Mouse (Mus musculus) embryonic facial prominence, embryonic 14.5 days (tissue): ENCODE results near the gene Reg4. TPM values are rescaled to one million over a fixed set of nuclear protein-coding genes. Genes with fewer than 3 reads are reported as not detected.

Source experiments
- ATAC-seq: fragments of 200-750 bp; cut with Nextera tagmentation; 2 replicates; pipeline ENCODE4 v1.8.0; 2017; ENCODE audit warnings: low read depth, moderate number of reproducible peaks, moderate TSS enrichment
- DNase-seq: peaks from one replicate; pipeline ENCODE4 v3.0.0-alpha.2; 2015; ENCODE audit warnings: low spot score
- H3K27ac ChIP-seq: fragments of 300-500 bp; sonication (generic); replicated peaks from 2 replicates; pipeline ENCODE4 v1.5.1; 2014; ENCODE audit warnings: low read depth, mild to moderate bottlenecking, low read length, moderate library complexity
- H3K27me3 ChIP-seq: fragments of 300-500 bp; sonication (generic); replicated peaks from 2 replicates; pipeline ENCODE4 v1.6.1; 2014; ENCODE audit warnings: low read length; ENCODE audit not compliant: control insufficient read depth, insufficient read depth
- H3K36me3 ChIP-seq: fragments of 300-500 bp; sonication (generic); 2 replicates; pipeline ENCODE4 v1.6.1; 2014; ENCODE audit warnings: low read length, mixed read lengths; ENCODE audit not compliant: control insufficient read depth, insufficient read depth
- H3K4me1 ChIP-seq: fragments of 300-500 bp; sonication (generic); 2 replicates; pipeline ENCODE4 v1.6.1; 2014; ENCODE audit warnings: antibody characterized with exemption, low read length; ENCODE audit not compliant: control insufficient read depth, insufficient read depth
- H3K4me2 ChIP-seq: fragments of 300-500 bp; sonication (generic); 2 replicates; pipeline ENCODE4 v1.6.1; 2014; ENCODE audit warnings: low read depth, mild to moderate bottlenecking, low read length, moderate library complexity, mixed read lengths
- H3K4me3 ChIP-seq: fragments of 300-500 bp; sonication (generic); 2 replicates; pipeline ENCODE4 v1.5.1; 2014; ENCODE audit warnings: low read depth, mild to moderate bottlenecking, low read length
- H3K9ac ChIP-seq: fragments of 300-500 bp; sonication (generic); 2 replicates; pipeline ENCODE4 v1.6.1; 2014; ENCODE audit warnings: low read depth, mild to moderate bottlenecking, low read length, moderate library complexity, mixed read lengths
- H3K9me3 ChIP-seq: fragments of 300-500 bp; sonication (generic); 2 replicates; pipeline ENCODE4 v1.6.1; 2016; ENCODE audit warnings: low read length; ENCODE audit not compliant: control insufficient read depth
- WGBS: fragments of 180-500 bp; shearing (Covaris S2); extraction: QIAGEN DNeasy Blood & Tissue Kit; methylation state at CpG from one replicate; pipeline ENCODE4 v1.1.7; 2014; 5-methylcytosine and 5-hydroxymethylcytosine counted together
- polyA plus RNA-seq: library from polyadenylated mRNA; unstranded; fragments of >200 nt; fragmentation: Nextera tagmentation; extraction: Ambion mirVana; gene quantifications from 2 replicates; pipeline ENCODE4 v1.2.1, GENCODE M21; 2014

Gene Reg4
- polyA plus RNA-seq: not detected in 2 replicates

DNA sequence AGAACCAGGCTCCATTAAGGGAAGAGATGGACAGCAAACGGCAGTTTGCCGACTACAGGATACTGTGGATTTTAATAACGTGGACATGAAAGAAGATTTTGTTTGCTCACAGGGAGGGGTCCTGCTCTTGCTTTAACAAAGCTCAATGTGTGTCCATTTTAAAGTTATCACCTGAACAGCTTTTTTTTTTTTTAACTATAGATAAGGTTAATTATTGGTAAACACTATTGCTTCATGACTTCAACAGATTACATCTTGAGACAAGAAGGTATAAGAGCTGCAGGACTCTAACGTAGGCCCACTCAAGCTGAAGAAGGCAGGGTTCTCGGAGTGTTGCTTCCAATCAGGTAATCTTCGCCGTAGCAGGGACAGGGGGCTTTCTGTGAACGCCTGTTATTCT is at the start of gene Reg4:
Gene Reg4, plus strand, starts transcription at position 301 of the 400 bp plus-strand sequence.
- DNase-seq (no peak), ATAC-seq (no peak)
- no peak within 1 kb of the TSS for H3K9ac ChIP-seq
- no peaks in the 10 kb centered on the region for H3K9me3 ChIP-seq
- H3K4me2 ChIP-seq: no peak within 1 kb of the TSS
- no peak within 1 kb of the TSS for H3K27ac ChIP-seq
- H3K4me3 ChIP-seq: no peak within 1 kb of the TSS
- no peaks in the 10 kb centered on the region for H3K4me1 ChIP-seq
- 89% methylated on average over 8 of the region's 8 CpGs for WGBS
- no peaks in the 10 kb centered on the region for H3K27me3 ChIP-seq
- H3K36me3 ChIP-seq: no peaks in the 10 kb centered on the region

DNA sequence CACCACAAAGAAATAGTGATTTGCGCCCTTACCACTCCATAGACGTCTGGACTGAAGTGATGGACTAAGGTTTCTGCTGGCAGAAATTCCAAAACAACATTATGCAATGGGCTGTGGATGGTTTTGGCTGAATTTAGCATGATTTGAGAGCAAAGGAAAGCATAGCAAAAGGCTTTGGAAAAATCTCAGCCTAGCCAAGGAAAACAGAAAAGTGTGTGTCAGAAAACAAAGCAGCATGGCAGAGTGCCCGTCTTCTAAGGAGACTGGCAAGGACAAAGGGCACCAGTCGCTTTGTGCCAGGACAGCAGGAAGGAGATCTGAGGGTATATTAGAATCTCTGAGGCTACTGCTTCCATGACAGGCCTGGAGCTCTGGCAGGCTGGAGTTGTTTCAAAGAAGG is 43.6 kb upstream of the Reg4 start:
- no peak for ATAC-seq
- no peak overlapping the region for H3K9ac ChIP-seq
- 61% methylated on average over 4 of the region's 4 CpGs for WGBS
- H3K9me3 ChIP-seq: peaks cover 25% of the 10 kb centered on the region
- H3K4me2 ChIP-seq: no peak overlapping the region
- no peaks in the 10 kb centered on the region for H3K27me3 ChIP-seq
- H3K36me3 ChIP-seq: no peaks in the 10 kb centered on the region
- no peak overlapping the region for H3K4me3 ChIP-seq
- peak; percentile 82 for DNase-seq
- H3K27ac ChIP-seq: peak overlapping the region; percentile 74; the same call in 1 of the 2 replicates
- no peaks in the 10 kb centered on the region for H3K4me1 ChIP-seq

DNA sequence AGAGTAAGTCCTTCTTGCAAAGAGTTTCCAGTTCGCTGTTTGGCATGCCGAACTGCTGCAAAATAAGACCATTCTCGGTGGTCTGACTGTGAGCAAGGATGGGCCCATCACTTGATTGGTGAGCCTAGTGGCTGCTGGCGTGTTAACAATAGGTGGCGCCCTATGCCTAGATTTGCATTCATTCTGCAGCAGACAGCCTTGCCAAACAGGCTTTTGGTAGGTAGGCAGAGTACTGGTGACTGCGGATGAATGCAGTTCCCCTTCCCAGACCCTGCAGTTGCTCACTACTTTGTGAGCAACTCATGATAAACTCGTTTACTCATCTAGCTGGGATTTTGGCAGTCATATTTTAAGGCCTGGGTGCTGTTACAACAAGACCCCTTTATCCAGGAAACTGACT is 41.2 kb upstream of the Reg4 start:
- DNase-seq (peak; percentile 69), ATAC-seq (no peak; the same call in 1 of the 2 replicates)
- no peak overlapping the region for H3K9ac ChIP-seq
- H3K4me3 ChIP-seq: no peak overlapping the region
- H3K36me3 ChIP-seq: no peaks in the 10 kb centered on the region
- H3K27me3 ChIP-seq: no peaks in the 10 kb centered on the region
- H3K4me2 ChIP-seq: no peak overlapping the region
- 32% methylated on average over 7 of the region's 7 CpGs for WGBS
- H3K9me3 ChIP-seq: peaks cover 18% of the 10 kb centered on the region
- H3K27ac ChIP-seq: no peak overlapping the region
- H3K4me1 ChIP-seq: no peaks in the 10 kb centered on the region

DNA sequence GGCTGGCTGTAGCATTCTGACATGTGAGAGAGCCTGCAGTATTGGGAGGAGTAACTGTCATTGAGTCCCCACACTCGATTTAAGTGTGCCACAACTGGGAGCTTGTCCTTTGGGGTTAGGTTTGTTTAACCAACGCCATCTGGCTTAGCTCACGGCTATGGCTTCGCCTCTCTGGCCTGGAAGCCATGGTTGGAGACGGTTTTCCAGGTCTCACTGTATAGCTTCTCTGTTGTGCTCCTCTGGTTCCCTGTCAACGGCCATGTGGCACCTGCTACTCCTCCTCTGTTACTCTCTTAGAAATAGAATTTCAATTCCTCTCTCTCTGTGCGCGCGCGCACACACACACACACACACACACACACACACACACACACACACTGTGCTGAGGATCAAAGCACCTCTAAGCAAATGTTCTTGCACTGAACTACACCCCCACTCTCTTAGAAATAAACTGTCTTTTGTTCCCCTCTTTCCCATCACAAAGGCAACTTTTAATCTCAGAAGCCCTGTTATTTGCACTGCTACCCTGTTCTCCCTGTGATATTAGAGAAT is 36.7 kb upstream of the Reg4 start:
- no peaks in the 10 kb centered on the region for H3K36me3 ChIP-seq
- ATAC-seq (no peak), DNase-seq (no peak)
- peaks cover 8% of the 10 kb centered on the region for H3K9me3 ChIP-seq
- H3K4me2 ChIP-seq: no peak overlapping the region
- no peaks in the 10 kb centered on the region for H3K27me3 ChIP-seq
- 54% methylated on average over 10 of the region's 10 CpGs for WGBS
- H3K4me1 ChIP-seq: no peaks in the 10 kb centered on the region
- H3K9ac ChIP-seq: no peak overlapping the region
- no peak overlapping the region for H3K4me3 ChIP-seq
- H3K27ac ChIP-seq: no peak overlapping the region

DNA sequence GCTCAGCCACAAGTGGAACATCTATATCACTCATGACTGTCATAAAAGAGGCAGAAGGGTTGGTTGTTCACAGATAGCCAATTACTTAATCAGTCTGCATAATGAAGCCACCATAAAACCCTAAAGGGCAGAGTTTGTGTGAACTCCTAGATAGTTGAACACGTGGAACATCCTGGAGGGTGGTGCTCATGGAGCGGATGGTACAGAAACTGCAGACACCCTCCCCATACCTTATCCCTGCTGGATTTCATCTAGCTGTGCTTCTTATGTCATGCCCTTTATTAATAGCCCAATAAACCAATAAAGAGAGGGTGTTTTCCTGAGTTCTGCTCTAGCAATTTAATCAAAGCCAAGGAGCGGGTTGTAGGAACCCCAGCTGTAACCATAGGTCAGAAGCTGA is 34.2 kb upstream of the Reg4 start:
- ATAC-seq: no peak
- 82% methylated on average over 3 of the region's 3 CpGs for WGBS
- no peaks in the 10 kb centered on the region for H3K36me3 ChIP-seq
- H3K4me2 ChIP-seq: no peak overlapping the region
- peaks cover 2% of the 10 kb centered on the region for H3K9me3 ChIP-seq
- no peak overlapping the region for H3K9ac ChIP-seq
- no peak overlapping the region for H3K4me3 ChIP-seq
- no peaks in the 10 kb centered on the region for H3K27me3 ChIP-seq
- H3K27ac ChIP-seq: no peak overlapping the region
- DNase-seq: no peak
- H3K4me1 ChIP-seq: no peaks in the 10 kb centered on the region

DNA sequence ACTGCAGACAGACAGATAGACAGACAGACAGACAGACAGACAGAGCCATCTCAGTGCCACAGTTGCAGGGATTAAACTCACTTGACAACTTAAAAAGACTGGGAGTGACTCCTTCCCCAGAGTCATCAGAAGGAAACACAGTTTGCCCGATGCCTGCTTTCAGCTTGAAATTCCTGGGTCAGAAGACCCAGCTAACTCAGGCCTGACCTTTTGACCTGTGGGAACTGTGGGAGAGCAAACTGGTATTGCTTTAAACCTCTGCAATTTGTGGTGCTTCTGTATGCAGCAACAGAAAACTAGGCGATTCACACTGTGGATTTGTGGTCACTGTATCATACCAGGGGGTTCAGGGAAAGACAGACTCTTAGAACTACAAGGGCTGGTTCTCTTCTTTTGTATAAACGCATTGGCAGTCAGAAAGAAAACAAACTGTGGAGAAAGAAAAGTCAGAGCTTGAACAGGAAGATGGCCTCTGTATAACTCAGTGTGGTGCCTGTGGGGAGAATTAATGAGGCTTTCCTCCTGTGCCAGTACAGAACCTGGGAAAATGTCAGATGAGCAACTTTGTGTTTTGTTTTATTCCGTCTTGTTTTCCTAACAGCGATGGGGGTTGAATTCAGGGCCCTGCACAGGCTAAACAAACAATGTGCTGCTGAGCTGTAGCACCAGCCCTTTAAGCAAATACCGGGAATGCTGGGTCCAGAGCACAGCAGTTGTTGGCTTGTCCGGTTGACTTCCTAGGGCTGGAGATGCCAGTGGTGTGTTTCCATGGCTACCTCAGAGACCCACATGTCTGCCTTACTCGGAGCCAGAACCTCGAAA is 24.0 kb upstream of the Reg4 start:
- ATAC-seq: peak; percentile 62; the same call in 1 of the 2 replicates

DNA sequence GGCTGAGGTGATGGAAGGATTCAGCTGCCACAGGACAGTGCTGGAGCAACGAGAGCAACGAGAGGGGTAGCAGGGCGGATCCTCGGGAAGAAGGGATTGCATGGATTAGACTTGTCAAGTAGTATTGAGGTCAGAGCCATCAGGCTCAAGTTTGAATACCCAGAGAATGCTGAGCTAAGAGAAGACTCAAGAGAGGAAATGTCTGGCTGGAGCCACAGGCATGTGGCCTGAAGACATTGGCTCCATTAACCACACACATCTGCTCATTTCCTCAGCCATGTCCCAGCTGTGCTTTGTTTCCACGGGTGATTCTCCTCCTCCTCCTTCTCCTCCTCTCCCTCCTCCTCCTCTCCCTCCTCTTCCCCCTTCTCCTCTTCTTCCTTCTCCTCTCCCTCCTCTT is 22.2 kb upstream of the Reg4 start:
- Histone ChIP-seq H3K27me3 (no peaks in the 10 kb centered on the region), H3K9ac (no peak overlapping the region), H3K4me3 (no peak overlapping the region), H3K36me3 (no peaks in the 10 kb centered on the region), H3K4me2 (no peak overlapping the region), H3K9me3 (no peaks in the 10 kb centered on the region), H3K4me1 (peaks cover 12% of the 10 kb centered on the region; the same call in 1 of the 2 replicates), H3K27ac (no peak overlapping the region)
- DNase-seq (peak; percentile 56), ATAC-seq (no peak)
- 63% methylated on average over 5 of the region's 5 CpGs for WGBS

More for the DNA sequence above, 24.0 kb upstream of the Reg4 start:
- Histone ChIP-seq H3K4me2 (no peak overlapping the region), H3K4me1 (peaks cover 12% of the 10 kb centered on the region; the same call in 1 of the 2 replicates), H3K36me3 (no peaks in the 10 kb centered on the region), H3K27me3 (no peaks in the 10 kb centered on the region), H3K9ac (no peak overlapping the region), H3K9me3 (no peaks in the 10 kb centered on the region), H3K4me3 (no peak overlapping the region), H3K27ac (peak overlapping the region; percentile 44; the same call in 1 of the 2 replicates)
- 28% methylated on average over 9 of the region's 9 CpGs for WGBS
- peak; percentile 42 for DNase-seq

DNA sequence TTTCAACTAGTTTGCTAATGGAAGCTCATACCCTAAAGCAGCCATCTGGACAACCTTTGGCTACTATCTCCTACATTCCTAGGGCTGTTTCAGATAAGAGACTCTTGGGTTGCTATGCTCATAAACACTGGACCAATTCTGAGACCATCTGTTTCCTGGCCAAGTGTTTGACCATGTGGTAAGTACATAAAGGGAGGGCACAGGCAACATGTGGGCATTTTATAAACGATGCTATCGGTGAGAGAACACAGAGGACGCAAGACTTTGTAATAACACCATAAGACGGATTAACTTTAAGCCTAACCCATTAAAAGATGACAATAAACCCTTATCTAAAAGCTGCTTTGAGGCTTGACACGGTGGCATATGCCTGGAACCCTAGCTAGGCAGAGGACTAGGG is 18.7 kb upstream of the Reg4 start:
- WGBS: 73% methylated on average over 5 of the region's 5 CpGs
- DNase-seq (no peak), ATAC-seq (no peak)
- Histone ChIP-seq H3K9ac (no peak overlapping the region), H3K27me3 (no peaks in the 10 kb centered on the region), H3K27ac (no peak overlapping the region), H3K4me2 (no peak overlapping the region), H3K9me3 (no peaks in the 10 kb centered on the region), H3K4me3 (no peak overlapping the region), H3K4me1 (peaks cover 5% of the 10 kb centered on the region; the same call in 1 of the 2 replicates), H3K36me3 (no peaks in the 10 kb centered on the region)
